Mouse (Mus musculus): ENCODE measurements at regions not wholly inside any gene's neighbourhood (a gene's known extent, or its start where the extent isn't known, plus 50 kb on each side); places are given as distances from the start of the nearest gene placed in this dataset.

DNA sequence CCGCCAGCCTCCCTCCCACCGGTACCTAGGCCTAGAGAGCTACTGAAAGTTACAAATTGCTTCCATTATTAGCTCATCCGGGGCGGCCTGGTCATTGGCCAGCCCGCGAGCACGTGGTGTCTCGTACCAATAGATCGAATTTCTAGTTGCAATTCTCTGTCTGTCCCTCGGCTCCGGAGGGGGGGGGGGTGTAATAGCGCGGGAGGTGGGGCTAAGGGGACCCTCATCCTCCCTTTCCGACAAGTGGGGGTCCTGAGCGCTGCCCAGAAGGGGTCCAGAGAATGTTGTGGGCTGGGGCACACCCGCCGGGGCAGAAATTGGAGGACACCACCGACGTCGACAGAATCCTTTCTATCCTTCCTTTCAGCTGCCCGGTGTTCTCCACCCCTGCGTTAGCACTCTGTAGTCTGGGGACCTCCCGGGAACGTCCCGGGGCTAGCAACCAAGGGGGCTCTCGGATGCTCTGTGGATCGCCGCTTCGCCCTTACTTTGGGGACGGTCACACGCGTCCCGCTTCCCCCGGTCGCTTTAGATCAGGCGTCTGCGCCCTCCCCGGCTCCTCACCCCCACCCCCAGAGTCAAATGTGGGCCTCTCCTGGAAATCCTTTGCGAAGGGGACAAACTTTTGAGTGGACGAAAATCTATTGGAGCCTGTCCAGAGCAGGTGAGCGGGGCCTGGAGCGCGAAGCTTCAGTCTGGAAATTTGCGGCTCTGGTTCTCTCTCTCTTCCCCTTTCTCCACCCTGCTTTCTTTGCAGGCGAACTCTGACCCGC, 64.6 kb downstream of the Smug1 start:
- Histone ChIP-seq H3K9me3 (ENCODE audit: low read length) (no peaks in the 10 kb centered on the region), H3K4me3 (ENCODE audit: low read length) (peak overlapping the region; percentile 47), H3K27me3 (ENCODE audit: insufficient read depth, low read length) (peaks cover 20% of the 10 kb centered on the region; the same call in 1 of the 2 replicates), H3K9ac (replicated peaks; ENCODE audit: low read length) (peak overlapping the region; percentile 44), H3K36me3 (ENCODE audit: insufficient read depth, low read length) (no peaks in the 10 kb centered on the region), H3K27ac (peak overlapping the region; percentile 20; the same call in 1 of the 2 replicates), H3K4me1 (ENCODE audit: insufficient read depth, low read length) (no peaks in the 10 kb centered on the region; the same call in 1 of the 2 replicates), H3K4me2 (ENCODE audit: low read depth, low read length) (peak overlapping the region; percentile 71)
- WGBS = 1% methylated on average over 46 of the region's 46 CpGs
- peak; percentile 77 for ATAC-seq
- TF ChIP-seq CTCF (IDR thresholded peaks at IDR 0.05; ENCODE audit: low read depth) = no peak
- peak; percentile 72 for DNase-seq (ENCODE audit: low spot score)

DNA sequence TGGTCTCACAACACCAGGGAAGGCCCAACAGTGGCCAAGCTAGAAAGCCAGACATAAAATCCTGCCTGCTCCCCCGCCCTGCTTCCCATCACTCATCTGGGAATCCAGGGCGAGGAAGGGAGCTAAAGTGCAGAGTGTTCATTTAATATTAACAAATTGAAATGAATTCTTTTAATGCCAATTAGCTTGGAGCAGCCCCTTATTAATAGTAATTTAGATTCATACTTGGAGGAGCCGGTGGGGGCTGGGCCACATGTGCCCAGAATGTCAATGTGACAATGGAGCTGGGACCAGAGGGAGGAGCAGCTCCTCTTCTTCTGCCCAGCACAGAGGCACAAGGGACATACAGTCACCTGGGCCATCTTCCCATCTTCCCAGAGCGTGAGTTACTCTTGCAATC, 66.8 kb downstream of the Smug1 start:
- no peak overlapping the region for H3K4me3 ChIP-seq (ENCODE audit: low read length)
- no peak overlapping the region for H3K27ac ChIP-seq

DNA sequence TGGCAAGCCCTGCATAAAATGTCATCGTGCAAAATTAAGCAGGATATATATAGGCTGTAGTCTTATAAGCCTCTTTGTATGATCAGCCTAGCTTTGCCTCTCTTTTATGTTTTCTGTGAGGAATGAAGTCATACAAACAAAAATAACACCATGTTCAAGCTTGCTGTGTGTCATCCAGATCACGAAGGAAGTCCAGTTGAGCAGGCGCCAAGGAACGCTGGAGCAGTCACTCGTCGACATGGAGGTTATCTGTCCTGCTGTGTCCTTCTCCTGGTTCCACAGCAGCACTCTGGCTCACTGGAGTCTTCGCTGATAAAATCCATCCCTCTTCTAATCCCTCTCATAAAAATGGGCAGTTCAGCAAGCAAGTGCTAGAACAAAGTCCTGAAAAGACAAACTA, 72.4 kb downstream of the Smug1 start:
- 42% methylated on average over 7 of the region's 7 CpGs for WGBS
- no peaks in the 10 kb centered on the region for H3K9me3 ChIP-seq (ENCODE audit: low read length)
- ATAC-seq = no peak
- no peak overlapping the region for H3K9ac ChIP-seq (replicated peaks; ENCODE audit: low read length)
- H3K4me2 ChIP-seq (ENCODE audit: low read depth, low read length) = no peak overlapping the region
- no peak overlapping the region for H3K27ac ChIP-seq
- H3K4me1 ChIP-seq (ENCODE audit: insufficient read depth, low read length) = peaks cover 10% of the 10 kb centered on the region; the same call in 1 of the 2 replicates
- no peaks in the 10 kb centered on the region for H3K36me3 ChIP-seq (ENCODE audit: insufficient read depth, low read length)
- TF ChIP-seq CTCF (IDR thresholded peaks at IDR 0.05; ENCODE audit: low read depth) = no peak
- DNase-seq (ENCODE audit: low spot score) = no peak
- H3K4me3 ChIP-seq (ENCODE audit: low read length) = no peak overlapping the region
- peaks cover 4% of the 10 kb centered on the region; the same call in 1 of the 2 replicates for H3K27me3 ChIP-seq (ENCODE audit: insufficient read depth, low read length)

More for the DNA sequence above, 66.8 kb downstream of the Smug1 start:
- ATAC-seq = no peak
- DNase-seq (ENCODE audit: low spot score) = no peak
- Histone ChIP-seq H3K9me3 (ENCODE audit: low read length) (no peaks in the 10 kb centered on the region), H3K4me1 (ENCODE audit: insufficient read depth, low read length) (no peaks in the 10 kb centered on the region; the same call in 1 of the 2 replicates), H3K9ac (replicated peaks; ENCODE audit: low read length) (no peak overlapping the region), H3K4me2 (ENCODE audit: low read depth, low read length) (peak overlapping the region; percentile 71), H3K27me3 (ENCODE audit: insufficient read depth, low read length) (peaks cover 20% of the 10 kb centered on the region; the same call in 1 of the 2 replicates), H3K36me3 (ENCODE audit: insufficient read depth, low read length) (no peaks in the 10 kb centered on the region)
- WGBS = 48% methylated on average over 4 of the region's 4 CpGs
- no peak for TF ChIP-seq CTCF (IDR thresholded peaks at IDR 0.05; ENCODE audit: low read depth)

DNA sequence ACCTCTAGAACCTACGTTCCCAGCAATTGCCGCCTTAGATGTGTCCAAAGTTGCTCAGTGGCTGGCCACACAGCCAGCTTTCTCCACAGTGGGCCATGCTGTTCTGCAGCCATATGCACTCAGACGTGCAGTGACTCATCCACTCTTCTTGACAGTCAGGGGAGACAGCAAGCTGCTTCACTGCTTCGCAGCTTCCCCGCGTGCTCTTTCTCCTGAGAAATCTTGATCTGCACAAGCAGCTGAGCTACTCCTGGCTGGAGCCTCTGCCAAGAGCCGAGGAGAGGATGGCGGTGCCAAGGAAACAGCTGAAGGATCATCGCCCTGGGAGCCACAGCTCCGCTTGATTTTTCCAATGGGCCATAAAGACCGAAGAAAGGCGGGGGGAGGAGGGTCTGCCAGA, 73.2 kb downstream of the Smug1 start:
- Histone ChIP-seq H3K9me3 (ENCODE audit: low read length) (no peaks in the 10 kb centered on the region), H3K27me3 (ENCODE audit: insufficient read depth, low read length) (no peaks in the 10 kb centered on the region; the same call in 1 of the 2 replicates), H3K27ac (peak overlapping the region; percentile 48), H3K4me1 (ENCODE audit: insufficient read depth, low read length) (peaks cover 10% of the 10 kb centered on the region; the same call in 1 of the 2 replicates), H3K4me3 (ENCODE audit: low read length) (no peak overlapping the region), H3K36me3 (ENCODE audit: insufficient read depth, low read length) (no peaks in the 10 kb centered on the region), H3K9ac (replicated peaks; ENCODE audit: low read length) (no peak overlapping the region), H3K4me2 (ENCODE audit: low read depth, low read length) (no peak overlapping the region)
- 24% methylated on average over 12 of the region's 12 CpGs for WGBS
- TF ChIP-seq CTCF (IDR thresholded peaks at IDR 0.05; ENCODE audit: low read depth) = no peak
- ATAC-seq (peak; percentile 73), DNase-seq (ENCODE audit: low spot score) (peak; percentile 86)

DNA sequence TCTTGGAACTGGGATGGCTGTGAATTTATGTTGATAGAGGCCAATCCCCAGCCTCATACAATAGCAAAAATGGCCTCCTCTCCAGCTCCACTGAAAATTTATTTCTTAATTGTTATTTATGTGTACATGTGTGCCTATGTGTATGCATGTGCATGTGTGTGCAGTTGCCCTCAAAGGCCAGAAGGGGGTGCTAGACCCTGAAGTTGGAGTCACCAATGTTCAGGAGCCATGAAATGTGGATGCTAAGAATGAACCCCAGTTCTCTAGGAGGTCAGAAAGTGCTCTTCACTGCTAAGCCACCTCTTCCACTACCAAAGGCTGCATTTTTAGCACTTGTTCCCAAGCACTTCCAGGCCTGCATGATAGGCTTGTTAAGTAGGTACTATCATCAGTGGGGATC, 73.8 kb downstream of the Hoxc4 start:
- Histone ChIP-seq H3K4me1 (ENCODE audit: insufficient read depth, low read length) (peaks cover 10% of the 10 kb centered on the region; the same call in 1 of the 2 replicates), H3K27ac (no peak overlapping the region), H3K27me3 (ENCODE audit: insufficient read depth, low read length) (no peaks in the 10 kb centered on the region; the same call in 1 of the 2 replicates), H3K4me3 (ENCODE audit: low read length) (no peak overlapping the region), H3K36me3 (ENCODE audit: insufficient read depth, low read length) (no peaks in the 10 kb centered on the region), H3K9ac (replicated peaks; ENCODE audit: low read length) (no peak overlapping the region), H3K4me2 (ENCODE audit: low read depth, low read length) (no peak overlapping the region), H3K9me3 (ENCODE audit: low read length) (no peaks in the 10 kb centered on the region)
- peak; percentile 45 for TF ChIP-seq CTCF (IDR thresholded peaks at IDR 0.05; ENCODE audit: low read depth)
- DNase-seq (ENCODE audit: low spot score) = no peak
- no peak for ATAC-seq

DNA sequence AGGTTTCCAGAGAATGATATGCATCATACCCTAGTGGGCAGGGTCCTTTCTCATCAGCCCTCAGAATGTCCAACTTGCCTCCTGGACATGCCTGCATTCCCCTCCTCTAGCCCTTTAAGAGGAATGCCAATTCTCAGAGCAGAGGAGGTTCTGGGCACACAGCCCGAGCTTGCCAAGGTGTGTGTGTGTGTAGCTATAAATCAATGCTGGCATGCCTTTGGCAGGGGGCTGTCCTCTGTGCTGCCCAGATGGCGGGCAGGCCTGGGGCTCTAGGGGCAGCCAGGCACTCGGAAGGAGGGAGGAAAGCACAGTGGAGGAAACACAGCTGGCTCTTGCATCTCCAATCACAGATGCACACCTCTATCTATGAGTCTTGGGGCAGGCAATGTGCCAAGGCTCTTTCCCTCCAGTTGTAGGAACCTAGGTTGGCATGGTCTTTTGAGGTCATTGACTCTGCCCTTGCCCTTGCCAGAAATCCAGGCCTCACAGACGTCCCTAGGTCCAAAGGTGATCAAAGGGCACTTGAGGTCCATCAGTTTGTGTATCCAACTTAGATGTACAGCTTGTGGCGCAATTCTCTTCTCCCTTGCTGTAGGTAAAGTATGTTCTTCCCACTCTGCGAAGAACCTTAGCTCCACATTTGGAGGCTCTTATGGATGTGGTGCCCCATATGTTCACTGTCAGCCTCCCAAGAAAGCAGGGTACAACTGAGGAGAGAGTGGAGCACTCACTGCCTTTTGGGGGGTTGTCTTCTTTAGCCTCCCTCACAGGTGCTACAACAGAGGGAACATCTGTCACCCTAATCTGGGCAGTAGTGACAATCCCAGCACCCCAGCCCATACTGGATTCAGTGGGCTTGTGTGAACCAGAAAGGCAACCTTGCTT, 71.8 kb downstream of the Hoxc4 start:
- 0 out of 2 replicates have a peak, but pooled peaks have one; percentile 6 for ATAC-seq
- H3K27ac ChIP-seq = no peak overlapping the region
- no peaks in the 10 kb centered on the region for H3K36me3 ChIP-seq (ENCODE audit: insufficient read depth, low read length)
- 0 out of 2 replicates have a peak, but pooled peaks cover 4% of the 10 kb centered on the region for H3K27me3 ChIP-seq (ENCODE audit: insufficient read depth, low read length)
- no peak overlapping the region for H3K4me3 ChIP-seq (ENCODE audit: low read length)
- H3K4me1 ChIP-seq (ENCODE audit: insufficient read depth, low read length) = peaks cover 27% of the 10 kb centered on the region
- H3K9me3 ChIP-seq (ENCODE audit: low read length) = no peaks in the 10 kb centered on the region
- no peak for TF ChIP-seq CTCF (IDR thresholded peaks at IDR 0.05; ENCODE audit: low read depth)
- H3K4me2 ChIP-seq (ENCODE audit: low read depth, low read length) = no peak overlapping the region
- peak; percentile 68 for DNase-seq (ENCODE audit: low spot score)
- WGBS = 47% methylated on average over 6 of the region's 6 CpGs
- no peak overlapping the region for H3K9ac ChIP-seq (replicated peaks; ENCODE audit: low read length)
